Mouse (Mus musculus) stomach, embryonic 14.5 days (tissue): ENCODE data around the gene Zfp704. TPM values are rescaled to one million over a fixed set of nuclear protein-coding genes. Genes with fewer than 3 reads are reported as not detected.

Experiments
- ATAC-seq: fragments of 200-750 bp; cut with Nextera tagmentation; 2 replicates; pipeline ENCODE4 v1.8.0; 2017; ENCODE audit warnings: low read depth, moderate TSS enrichment; ENCODE audit not compliant: insufficient number of reproducible peaks, insufficient read depth, low FRiP score
- H3K27ac ChIP-seq: fragments of 300-500 bp; sonication (generic); 2 replicates; pipeline ENCODE4 v1.5.1; 2014; ENCODE audit warnings: mild to moderate bottlenecking, low read length, moderate library complexity, mixed read lengths
- H3K27me3 ChIP-seq: fragments of 300-500 bp; sonication (generic); 2 replicates; pipeline ENCODE4 v1.6.1; 2014; ENCODE audit warnings: low read length, control low read depth, mixed read lengths; ENCODE audit not compliant: control insufficient read depth, insufficient read depth
- H3K36me3 ChIP-seq: fragments of 300-500 bp; sonication (generic); 2 replicates; pipeline ENCODE4 v1.6.1; 2014; ENCODE audit warnings: mild to moderate bottlenecking, control low read depth, low read length, moderate library complexity, mixed read lengths; ENCODE audit not compliant: control insufficient read depth, insufficient read depth
- H3K4me1 ChIP-seq: fragments of 300-500 bp; sonication (generic); 2 replicates; pipeline ENCODE4 v1.6.1; 2014; ENCODE audit warnings: low read length, control low read depth, mixed read lengths; ENCODE audit not compliant: control insufficient read depth, insufficient read depth
- H3K4me2 ChIP-seq: fragments of 300-500 bp; sonication (generic); replicated peaks from 2 replicates; pipeline ENCODE4 v1.6.1; 2014; ENCODE audit warnings: low read depth, low read length, control low read depth
- H3K4me3 ChIP-seq: fragments of 300-500 bp; sonication (generic); 2 replicates; pipeline ENCODE4 v1.5.1; 2014; ENCODE audit warnings: low read depth, low read length, control low read depth
- H3K9ac ChIP-seq: fragments of 300-500 bp; sonication (generic); replicated peaks from 2 replicates; pipeline ENCODE4 v1.6.1; 2014; ENCODE audit warnings: low read depth, mild to moderate bottlenecking, control low read depth, low read length, moderate library complexity, mixed read lengths
- H3K9me3 ChIP-seq: fragments of 300-500 bp; sonication (generic); 2 replicates; pipeline ENCODE4 v1.6.1; 2016; ENCODE audit warnings: low read depth, low read length, control low read depth; ENCODE audit not compliant: control insufficient read depth
- WGBS: fragments of 180-500 bp; shearing (Covaris S2); extraction: QIAGEN DNeasy Blood & Tissue Kit; methylation state at CpG from one replicate; pipeline ENCODE4 v1.1.7; 2014; 5-methylcytosine and 5-hydroxymethylcytosine counted together
- polyA plus RNA-seq: library from polyadenylated mRNA; unstranded; fragments of >200 nt; fragmentation: Nextera tagmentation; extraction: Ambion mirVana; gene quantifications from 2 replicates; pipeline ENCODE4 v1.2.1, GENCODE M21; 2014

The Zfp704 gene
- polyA plus RNA-seq, 1 experiment from 2014 or later, result 16.3 TPM

DNA sequence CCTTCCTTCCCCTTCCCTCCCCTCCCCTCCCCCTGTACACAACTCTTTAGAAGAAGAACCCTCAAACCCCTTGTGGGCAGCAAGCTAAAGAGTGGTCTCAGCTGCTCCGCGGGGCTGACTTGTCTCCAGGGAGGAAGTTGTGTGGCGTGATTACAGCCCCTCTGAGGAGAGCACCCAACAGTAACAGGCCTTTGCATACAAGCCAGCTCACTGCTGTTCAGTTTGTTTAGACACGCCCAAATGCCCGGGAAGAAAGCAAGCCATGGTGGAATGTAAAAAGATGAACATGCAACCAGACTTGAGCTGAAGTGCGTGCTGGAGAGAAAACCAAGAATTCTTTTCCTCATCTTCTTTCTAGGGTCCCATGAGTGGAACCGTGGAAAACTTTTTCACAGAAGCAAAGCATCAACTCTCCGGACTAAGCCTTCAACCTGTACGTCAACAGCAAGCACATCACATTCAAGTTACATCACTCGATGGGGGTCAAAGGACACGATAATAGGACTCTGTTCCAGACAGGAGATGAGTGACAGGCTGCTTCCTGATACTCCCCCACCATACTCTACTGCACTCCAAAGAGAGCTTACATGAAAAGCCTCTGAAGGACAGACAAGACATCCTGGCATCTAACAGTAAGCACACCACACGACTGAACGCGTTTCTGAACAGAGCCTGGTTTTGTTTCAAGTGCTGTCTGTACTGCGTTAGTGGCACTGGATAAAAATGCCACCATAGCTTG is 62.8 kb downstream of the Zfp704 start:
- Histone ChIP-seq H3K4me3 (no peak overlapping the region), H3K9ac (no peak overlapping the region), H3K27me3 (no peaks in the 10 kb centered on the region), H3K27ac (no peak overlapping the region), H3K36me3 (no peaks in the 10 kb centered on the region), H3K4me2 (no peak overlapping the region), H3K9me3 (no peaks in the 10 kb centered on the region), H3K4me1 (peaks cover 15% of the 10 kb centered on the region; the same call in 1 of the 2 replicates)
- 41% methylated on average over 15 of the region's 15 CpGs for WGBS
- 0 out of 2 replicates have a peak, but pooled peaks have one; percentile 29 for ATAC-seq

GRCm38 (mm10) chr3:9544421-9544820 is 65.5 kb downstream of the Zfp704 start:
- Histone ChIP-seq H3K4me2 (no peak overlapping the region), H3K36me3 (no peaks in the 10 kb centered on the region), H3K4me3 (no peak overlapping the region), H3K4me1 (peaks cover 12% of the 10 kb centered on the region; the same call in 1 of the 2 replicates), H3K27me3 (no peaks in the 10 kb centered on the region), H3K9me3 (no peaks in the 10 kb centered on the region), H3K9ac (no peak overlapping the region), H3K27ac (no peak overlapping the region)
- ATAC-seq, result no peak
- 96% methylated on average over 2 of the region's 2 CpGs for WGBS

DNA sequence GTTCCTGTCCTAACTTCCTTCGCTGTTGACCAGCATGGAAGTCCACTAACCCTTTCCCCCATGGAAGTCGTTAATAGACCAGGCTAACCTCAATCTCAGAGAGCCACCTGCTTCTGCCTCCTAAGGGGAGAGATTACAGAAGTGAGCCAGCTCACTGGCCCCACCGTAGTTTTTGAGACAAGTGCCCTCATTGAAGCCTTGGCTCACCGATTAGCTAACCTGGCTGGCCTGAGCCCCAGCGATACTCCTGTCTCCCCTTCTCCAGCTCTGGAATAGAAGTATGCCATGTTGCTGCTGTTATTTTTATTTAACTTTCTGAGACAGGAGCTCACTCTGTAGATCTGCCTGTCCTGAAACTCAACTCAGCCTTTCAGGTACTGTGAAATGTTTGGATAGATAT is 66.0 kb downstream of the Zfp704 start:
- H3K4me3 ChIP-seq, result no peak overlapping the region

GRCm38 (mm10) chr3:9543463-9543862 is 66.4 kb downstream of the Zfp704 start:
- Histone ChIP-seq H3K4me2 (no peak overlapping the region), H3K4me3 (no peak overlapping the region), H3K9me3 (no peaks in the 10 kb centered on the region), H3K27me3 (no peaks in the 10 kb centered on the region), H3K4me1 (peaks cover 12% of the 10 kb centered on the region; the same call in 1 of the 2 replicates), H3K9ac (no peak overlapping the region), H3K27ac (no peak overlapping the region), H3K36me3 (no peaks in the 10 kb centered on the region)
- no peak for ATAC-seq
- WGBS, result 82% methylated on average over 4 of the region's 4 CpGs

More for the DNA sequence above, 66.0 kb downstream of the Zfp704 start:
- WGBS, result 93% methylated on average over 5 of the region's 5 CpGs
- Histone ChIP-seq H3K27ac (no peak overlapping the region), H3K27me3 (no peaks in the 10 kb centered on the region), H3K9ac (no peak overlapping the region), H3K4me1 (peaks cover 12% of the 10 kb centered on the region; the same call in 1 of the 2 replicates), H3K9me3 (no peaks in the 10 kb centered on the region), H3K36me3 (no peaks in the 10 kb centered on the region), H3K4me2 (no peak overlapping the region)
- no peak for ATAC-seq

- H3K4me2 ChIP-seq, result no peak overlapping the region
- H3K9me3 ChIP-seq, result no peaks in the 10 kb centered on the region
- no peak for ATAC-seq
- no peak overlapping the region for H3K4me3 ChIP-seq
- no peak overlapping the region for H3K9ac ChIP-seq
- H3K27ac ChIP-seq, result no peak overlapping the region
- no peaks in the 10 kb centered on the region for H3K36me3 ChIP-seq
- H3K4me1 ChIP-seq, result peaks cover 5% of the 10 kb centered on the region; the same call in 1 of the 2 replicates
- H3K27me3 ChIP-seq, result no peaks in the 10 kb centered on the region
- WGBS, result 89% methylated on average over 14 of the region's 14 CpGs
Measured at GRCm38 (mm10) chr3:9541561-9541960, 68.3 kb downstream of the Zfp704 start.

DNA sequence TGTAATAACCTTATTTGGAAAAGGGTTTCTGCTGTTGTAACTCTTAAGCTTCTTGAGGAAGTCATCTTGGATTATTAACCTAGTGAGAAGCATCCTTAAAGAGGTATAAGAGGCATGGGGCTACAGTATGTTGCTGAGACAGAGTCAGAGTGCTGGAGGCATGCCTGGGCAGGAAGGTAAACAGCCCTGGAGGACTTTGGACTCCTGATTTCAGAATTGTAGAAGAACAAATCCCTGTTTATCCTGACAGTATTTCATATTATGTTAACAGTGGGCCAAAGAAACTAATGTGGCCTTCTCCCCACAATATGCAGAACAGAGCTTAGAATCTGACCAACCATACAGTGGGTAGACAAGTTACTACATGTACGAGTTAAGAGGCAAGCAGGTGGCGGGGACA is 71.4 kb downstream of the Zfp704 start:
- no peak overlapping the region for H3K4me3 ChIP-seq
- no peak overlapping the region for H3K9ac ChIP-seq
- H3K4me2 ChIP-seq, result no peak overlapping the region
- H3K27ac ChIP-seq, result no peak overlapping the region
- H3K36me3 ChIP-seq, result no peaks in the 10 kb centered on the region
- peaks cover 5% of the 10 kb centered on the region; the same call in 1 of the 2 replicates for H3K4me1 ChIP-seq
- H3K27me3 ChIP-seq, result no peaks in the 10 kb centered on the region
- no peaks in the 10 kb centered on the region for H3K9me3 ChIP-seq
- 89% methylated on average over 2 of the region's 2 CpGs for WGBS
- no peak for ATAC-seq

- WGBS, result 68% methylated on average over 7 of the region's 7 CpGs
- H3K27ac ChIP-seq, result no peak overlapping the region
- no peaks in the 10 kb centered on the region for H3K36me3 ChIP-seq
- H3K4me3 ChIP-seq, result no peak overlapping the region
- H3K4me2 ChIP-seq, result no peak overlapping the region
- H3K9me3 ChIP-seq, result no peaks in the 10 kb centered on the region
- no peak overlapping the region for H3K9ac ChIP-seq
- no peaks in the 10 kb centered on the region for H3K27me3 ChIP-seq
- peaks cover 5% of the 10 kb centered on the region; the same call in 1 of the 2 replicates for H3K4me1 ChIP-seq
- no peak for ATAC-seq
Measured at GRCm38 (mm10) chr3:9537889-9538288, 72.0 kb downstream of the Zfp704 start.

- Histone ChIP-seq H3K36me3 (no peaks in the 10 kb centered on the region), H3K27ac (no peak overlapping the region), H3K27me3 (no peaks in the 10 kb centered on the region), H3K4me3 (no peak overlapping the region), H3K4me2 (no peak overlapping the region), H3K9ac (no peak overlapping the region), H3K4me1 (no peaks in the 10 kb centered on the region), H3K9me3 (no peaks in the 10 kb centered on the region)
- no peak for ATAC-seq
- WGBS, result 92% methylated on average over 9 of the region's 9 CpGs
Measured at GRCm38 (mm10) chr3:9530097-9530780, 79.6 kb downstream of the Zfp704 start.
